Mouse (Mus musculus) forebrain, embryonic 15.5 days (tissue): ENCODE data around the gene Igbp1. TPM values are rescaled to one million over a fixed set of nuclear protein-coding genes. Genes with fewer than 3 reads are reported as not detected.

ENCODE experiments used
- ATAC-seq: fragments of 200-750 bp; cut with Nextera tagmentation; replicated peaks from 2 replicates; pipeline ENCODE4 v1.8.0; 2017; ENCODE audit warnings: mild to moderate bottlenecking, moderate TSS enrichment, moderate library complexity
- H3K27ac ChIP-seq: fragments of 300-500 bp; sonication (generic); replicated peaks from 2 replicates; pipeline ENCODE4 v1.5.1; 2015; ENCODE audit warnings: mild to moderate bottlenecking, inconsistent platforms
- H3K27me3 ChIP-seq: fragments of 300-500 bp; sonication (generic); 2 replicates; pipeline ENCODE4 v1.6.1; 2015; ENCODE audit warnings: inconsistent platforms
- H3K36me3 ChIP-seq: fragments of 300-500 bp; sonication (generic); 2 replicates; pipeline ENCODE4 v1.6.1; 2015; ENCODE audit warnings: mild to moderate bottlenecking, inconsistent platforms
- H3K4me1 ChIP-seq: fragments of 300-500 bp; sonication (generic); 2 replicates; pipeline ENCODE4 v1.6.1; 2015; ENCODE audit warnings: inconsistent platforms
- H3K4me2 ChIP-seq: fragments of 300-500 bp; sonication (generic); replicated peaks from 2 replicates; pipeline ENCODE4 v1.6.1; 2015; ENCODE audit warnings: mild to moderate bottlenecking, inconsistent platforms
- H3K4me3 ChIP-seq: fragments of 300-500 bp; sonication (generic); 2 replicates; pipeline ENCODE4 v1.5.1; 2015; ENCODE audit warnings: mild to moderate bottlenecking, inconsistent platforms
- H3K9ac ChIP-seq: fragments of 300-500 bp; sonication (generic); replicated peaks from 2 replicates; pipeline ENCODE4 v1.6.1; 2015; ENCODE audit warnings: mild to moderate bottlenecking, inconsistent platforms
- H3K9me3 ChIP-seq: fragments of 300-500 bp; sonication (generic); 2 replicates; pipeline ENCODE4 v1.6.1; 2016; ENCODE audit warnings: inconsistent platforms
- WGBS: fragments of 180-500 bp; shearing (Covaris S2); methylation state at CpG from one replicate; pipeline ENCODE4 v1.1.7; 2015; ENCODE audit warnings: mixed read lengths; 5-methylcytosine and 5-hydroxymethylcytosine counted together
- polyA plus RNA-seq: library from polyadenylated mRNA; unstranded; fragments of >200 nt; fragmentation: Nextera tagmentation; extraction: Ambion mirVana; gene quantifications from 2 replicates; pipeline ENCODE4 v1.2.1, GENCODE M21; 2015

Igbp1 gene
- polyA plus RNA-seq, 1 experiment from 2014 or later: 26.9 TPM

DNA sequence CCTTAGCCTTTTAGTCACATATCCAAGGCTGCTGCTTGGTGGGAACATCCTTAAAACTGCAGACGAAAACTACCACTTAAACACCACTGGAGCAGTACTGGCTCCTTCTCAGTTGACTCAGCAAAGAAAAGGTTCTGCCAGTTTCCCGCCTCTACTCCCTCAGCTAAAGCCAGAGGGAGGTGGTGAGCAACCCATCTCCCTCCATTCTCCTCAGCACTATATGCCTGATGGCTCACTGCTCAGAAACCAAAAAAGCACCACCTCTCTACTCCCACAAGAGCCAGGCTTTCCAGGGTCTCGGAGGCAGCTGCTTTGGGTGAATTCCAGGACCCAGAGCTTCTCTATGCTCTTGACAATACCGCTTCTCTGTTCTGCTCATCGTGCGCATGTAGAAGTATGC lies 23.5 kb downstream of the Igbp1 start:
- Histone ChIP-seq H3K4me2 (no peak overlapping the region), H3K9me3 (no peaks in the 10 kb centered on the region), H3K27me3 (no peaks in the 10 kb centered on the region), H3K4me3 (no peak overlapping the region), H3K36me3 (no peaks in the 10 kb centered on the region; the same call in 1 of the 2 replicates), H3K9ac (no peak overlapping the region), H3K27ac (no peak overlapping the region), H3K4me1 (no peaks in the 10 kb centered on the region)
- WGBS: 88% methylated on average over 6 of the region's 6 CpGs
- no peak for ATAC-seq

DNA sequence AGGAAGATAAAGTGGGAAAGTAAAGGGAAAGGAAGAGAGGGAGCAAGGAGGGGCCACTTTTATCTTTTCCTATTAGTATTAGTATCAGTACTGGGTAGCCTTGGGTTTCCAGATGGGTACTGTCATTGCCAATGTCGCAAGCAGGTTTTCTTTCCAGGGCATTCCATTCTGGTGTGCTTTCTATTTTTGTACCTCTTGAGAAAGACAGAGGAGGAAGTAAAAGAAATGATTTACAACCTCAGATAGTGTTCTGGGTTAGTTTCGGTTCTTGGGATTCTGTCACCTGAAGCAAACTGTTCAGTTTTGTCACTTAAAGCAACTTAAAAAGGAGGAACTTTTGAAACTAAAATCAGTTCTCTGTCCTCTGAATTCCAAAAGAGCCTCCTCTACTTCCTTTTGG lies 24.4 kb downstream of the Igbp1 start:
- Histone ChIP-seq H3K9ac (no peak overlapping the region), H3K9me3 (no peaks in the 10 kb centered on the region), H3K4me2 (no peak overlapping the region), H3K27me3 (no peaks in the 10 kb centered on the region), H3K27ac (no peak overlapping the region), H3K36me3 (no peaks in the 10 kb centered on the region; the same call in 1 of the 2 replicates), H3K4me3 (no peak overlapping the region), H3K4me1 (no peaks in the 10 kb centered on the region)
- WGBS: 94% methylated on average over 2 of the region's 2 CpGs
- no peak for ATAC-seq

DNA sequence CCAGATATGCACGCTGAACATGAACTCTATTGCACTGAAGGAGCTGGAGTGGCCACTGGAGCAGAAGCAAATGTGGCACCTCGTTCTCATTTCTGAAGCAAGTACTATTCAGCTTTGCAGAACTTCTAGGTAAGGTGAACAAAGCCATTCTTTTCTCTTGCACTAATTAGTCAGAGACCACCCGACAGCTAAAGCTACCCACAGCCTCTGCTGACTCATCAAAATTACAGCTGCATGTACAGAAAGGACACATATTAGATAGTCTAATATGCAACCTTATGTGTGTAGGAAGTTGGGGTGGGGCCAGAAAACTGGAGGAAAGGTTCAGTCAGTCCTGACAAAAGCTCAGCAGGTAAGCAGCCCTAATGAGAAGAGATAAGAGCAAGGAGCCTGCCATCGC lies 30.4 kb downstream of the Igbp1 start, which contains the start of gene Dgat2l6:
Gene Dgat2l6, plus strand, starts transcription at position 368 of the 400 bp plus-strand sequence.
- Histone ChIP-seq H3K4me1 (no peaks in the 10 kb centered on the region), H3K9ac (no peak within 1 kb of the TSS), H3K4me3 (no peak within 1 kb of the TSS), H3K27me3 (no peaks in the 10 kb centered on the region), H3K9me3 (no peaks in the 10 kb centered on the region), H3K4me2 (no peak within 1 kb of the TSS), H3K36me3 (no peaks in the 10 kb centered on the region), H3K27ac (no peak within 1 kb of the TSS)
- no peak for ATAC-seq
- 67% methylated on average over 4 of the region's 4 CpGs for WGBS

GRCm38 (mm10) chrX:100556026-100556425 lies 61.9 kb downstream of the Igbp1 start:
- 86% methylated on average over 3 of the region's 3 CpGs for WGBS
- H3K4me3 ChIP-seq: no peak overlapping the region
- no peaks in the 10 kb centered on the region for H3K9me3 ChIP-seq
- H3K4me1 ChIP-seq: no peaks in the 10 kb centered on the region
- no peak overlapping the region for H3K9ac ChIP-seq
- H3K36me3 ChIP-seq: no peaks in the 10 kb centered on the region
- H3K4me2 ChIP-seq: no peak overlapping the region
- H3K27me3 ChIP-seq: no peaks in the 10 kb centered on the region
- no peak for ATAC-seq
- no peak overlapping the region for H3K27ac ChIP-seq

- no peak overlapping the region for H3K4me2 ChIP-seq
- H3K9ac ChIP-seq: no peak overlapping the region
- no peaks in the 10 kb centered on the region for H3K27me3 ChIP-seq
- H3K27ac ChIP-seq: no peak overlapping the region
- 86% methylated on average over 3 of the region's 3 CpGs for WGBS
- H3K4me1 ChIP-seq: no peaks in the 10 kb centered on the region
- H3K4me3 ChIP-seq: no peak overlapping the region
- H3K9me3 ChIP-seq: no peaks in the 10 kb centered on the region
- H3K36me3 ChIP-seq: no peaks in the 10 kb centered on the region
- ATAC-seq: no peak
These were observed 71.6 kb downstream of the Igbp1 start for GRCm38 (mm10) chrX:100565696-100566095.

Other genes with a start within 250 kb of the Igbp1 start
- not detected in 2 replicates for gene Otud6a, start 65.3 kb upstream of the Igbp1 start, polyA plus RNA-seq
- gene Awat2, start 51.6 kb upstream of the Igbp1 start, polyA plus RNA-seq: 0.19 and 0.26 TPM in 2 replicates
- not detected in 2 replicates for gene Dgat2l6, start 30.5 kb downstream of the Igbp1 start, polyA plus RNA-seq
- gene Awat1, start 78.0 kb downstream of the Igbp1 start, polyA plus RNA-seq: not detected in 2 replicates
- gene P2ry4, start 100.6 kb downstream of the Igbp1 start, polyA plus RNA-seq: not detected in 2 replicates
- gene Arr3, start 111.2 kb downstream of the Igbp1 start, polyA plus RNA-seq: 0.27 TPM in 1 of 2 replicates, not detected in the other
- gene Kif4, start 131.4 kb downstream of the Igbp1 start, polyA plus RNA-seq: 15.0 and 17.3 TPM in 2 replicates
- gene Pdzd11, start 132.3 kb downstream of the Igbp1 start, polyA plus RNA-seq: 112 and 113 TPM in 2 replicates
- gene Gdpd2, start 235.6 kb downstream of the Igbp1 start, polyA plus RNA-seq: 10.2 and 13.8 TPM in 2 replicates